Mouse (Mus musculus) liver, embryonic 14.5 days (tissue): ENCODE data around the gene Slc12a3. TPM values are rescaled to one million over a fixed set of nuclear protein-coding genes. Genes with fewer than 3 reads are reported as not detected.

ENCODE experiments used
- ATAC-seq: fragments of 200-750 bp; cut with Nextera tagmentation; 2 replicates; pipeline ENCODE4 v1.8.0; 2017; ENCODE audit warnings: moderate number of reproducible peaks, mild to moderate bottlenecking, moderate library complexity; ENCODE audit not compliant: insufficient read depth
- DNase-seq, 3 experiments: peaks; one replicate each; pipeline ENCODE4 v3.0.0-alpha.2; 2012 to 2013; ENCODE audit warnings: low read depth in 3 of 3, low spot score in 3 of 3
- H3K27ac ChIP-seq: fragments of 300-500 bp; sonication (generic); 2 replicates; pipeline ENCODE4 v1.5.1; 2014; ENCODE audit warnings: moderate library complexity, mild to moderate bottlenecking, control low read depth, inconsistent platforms
- H3K27me3 ChIP-seq: fragments of 300-500 bp; sonication (generic); 2 replicates; pipeline ENCODE4 v1.6.1; 2014; ENCODE audit warnings: mild to moderate bottlenecking, low read length, moderate library complexity; ENCODE audit not compliant: control insufficient read depth, insufficient read depth
- H3K36me3 ChIP-seq: fragments of 300-500 bp; sonication (generic); replicated peaks from 2 replicates; pipeline ENCODE4 v1.6.1; 2014; ENCODE audit warnings: low read depth; ENCODE audit not compliant: control insufficient read depth, insufficient read depth
- H3K4me1 ChIP-seq, 2 experiments: fragments of 200-500 bp in 1 of 2; fragments of 300-500 bp in 1 of 2; sonication (generic) in 1 of 2; replicated peaks; 2 replicates each; pipeline ENCODE4 v1.6.1; 2012 to 2014; ENCODE audit warnings: antibody characterized with exemption in 1 of 2, inconsistent platforms in 1 of 2, low read length in 1 of 2; ENCODE audit not compliant: control insufficient read depth in 2 of 2, insufficient read depth in 2 of 2
- H3K4me2 ChIP-seq: fragments of 300-500 bp; sonication (generic); 2 replicates; pipeline ENCODE4 v1.6.1; 2014; ENCODE audit warnings: low read depth, mild to moderate bottlenecking, control low read depth, moderate library complexity
- H3K4me3 ChIP-seq, 2 experiments: fragments of 200-500 bp in 1 of 2; fragments of 300-500 bp in 1 of 2; sonication (generic) in 1 of 2; 2 replicates each; pipeline ENCODE4 v1.5.1; 2012 to 2014; ENCODE audit warnings: low read depth in 2 of 2, low read length in 2 of 2, mild to moderate bottlenecking in 2 of 2, control low read depth in 1 of 2, inconsistent platforms in 1 of 2, moderate library complexity in 1 of 2; ENCODE audit not compliant: insufficient read depth in 1 of 2
- H3K9ac ChIP-seq: fragments of 300-500 bp; sonication (generic); replicated peaks from 2 replicates; pipeline ENCODE4 v1.6.1; 2014; ENCODE audit warnings: mild to moderate bottlenecking, control low read depth, moderate library complexity
- H3K9me3 ChIP-seq: fragments of 300-500 bp; sonication (generic); 2 replicates; pipeline ENCODE4 v1.6.1; 2016; ENCODE audit warnings: low read length, mixed read lengths; ENCODE audit not compliant: control insufficient read depth
- CTCF ChIP-seq: IDR thresholded peaks from 2 replicates; pipeline ENCODE4 v1.5.1; 2016; ENCODE audit warnings: antibody characterized with exemption, low read depth, control low read depth
- EP300 ChIP-seq: IDR thresholded peaks from 2 replicates; pipeline ENCODE4 v1.6.1; 2016; ENCODE audit warnings: antibody characterized with exemption, low read depth
- WGBS: fragments of 180-500 bp; shearing (Covaris S2); extraction: QIAGEN DNeasy Blood & Tissue Kit; methylation state at CpG from one replicate; pipeline ENCODE4 v1.1.7; 2014; ENCODE audit not compliant: insufficient replicate concordance; 5-methylcytosine and 5-hydroxymethylcytosine counted together
- polyA plus RNA-seq, 2 experiments: library from polyadenylated mRNA; depleted of rRNA in 1 of 2; stranded (reverse) in 1 of 2; unstranded in 1 of 2; fragments of >200 nt; fragmentation: Nextera tagmentation in 1 of 2; extraction: Ambion mirVana in 1 of 2; gene quantifications; 2 replicates each; pipeline versions ENCODE4 v1.2.1 to v1.2.3; 2012 to 2014

The Slc12a3 gene
- polyA plus RNA-seq, 2 experiments, result 0.01 to 0.11 TPM

DNA sequence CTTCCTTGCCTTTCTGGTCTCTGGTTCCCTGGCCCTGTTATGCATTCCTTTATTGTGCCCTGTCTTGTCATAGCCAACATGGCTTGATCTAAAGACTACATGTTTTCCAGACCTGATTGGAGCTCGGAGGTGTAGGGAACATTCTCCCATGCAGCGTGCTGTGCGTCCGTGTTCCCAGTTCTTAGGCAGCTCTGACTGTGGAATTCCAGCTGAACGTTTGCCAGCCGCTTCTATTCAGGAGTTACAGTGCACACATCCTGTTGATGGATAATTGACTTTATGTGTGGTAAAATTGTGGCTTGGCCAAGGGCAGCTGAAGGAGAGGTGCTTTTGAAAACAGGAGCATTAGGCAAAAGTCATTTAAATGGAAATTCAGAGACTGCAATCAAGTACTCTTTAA is 36.9 kb upstream of the Slc12a3 start:
- WGBS, result 81% methylated on average over 6 of the region's 6 CpGs
- Histone ChIP-seq H3K4me3 (no peak overlapping the region), H3K27ac (no peak overlapping the region), H3K4me2 (no peak overlapping the region), H3K36me3 (peaks cover 2% of the 10 kb centered on the region; the same call in 1 of the 2 replicates), H3K9me3 (no peaks in the 10 kb centered on the region), H3K4me1 (peaks cover 0 to 10% of the 10 kb centered on the region in 2 experiments; a peak in 2 of 4 replicates), H3K9ac (no peak overlapping the region), H3K27me3 (no peaks in the 10 kb centered on the region)
- TF ChIP-seq EP300, result no peak
- TF ChIP-seq CTCF, result no peak
- no peak for DNase-seq
- no peak for ATAC-seq

DNA sequence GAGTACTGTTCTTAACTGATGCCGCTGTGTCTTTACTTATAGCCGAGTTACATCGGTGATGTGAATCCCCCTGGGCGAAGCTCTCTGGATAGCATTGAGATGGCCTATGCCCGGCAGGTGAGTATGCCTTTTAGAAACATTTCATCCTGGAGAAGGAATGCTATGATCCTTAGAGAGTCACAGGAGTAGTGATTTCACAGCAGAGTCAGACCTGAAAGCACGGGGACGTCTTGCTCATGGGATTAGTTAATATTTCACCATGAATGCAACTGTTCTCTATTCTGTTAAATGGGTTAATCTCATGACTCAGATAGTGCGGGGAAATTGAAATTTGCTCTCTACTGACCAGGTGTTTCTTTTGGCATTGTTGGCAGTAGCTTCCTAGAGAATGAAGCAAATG is 36.4 kb upstream of the Slc12a3 start:
- DNase-seq, result no peak
- Histone ChIP-seq H3K4me1 (peaks cover 0 to 10% of the 10 kb centered on the region in 2 experiments; a peak in 2 of 4 replicates), H3K36me3 (peaks cover 2% of the 10 kb centered on the region; the same call in 1 of the 2 replicates), H3K9ac (no peak overlapping the region), H3K4me3 (no peak overlapping the region), H3K9me3 (no peaks in the 10 kb centered on the region), H3K4me2 (no peak overlapping the region), H3K27me3 (no peaks in the 10 kb centered on the region), H3K27ac (no peak overlapping the region)
- no peak for ATAC-seq
- WGBS, result 87% methylated on average over 8 of the region's 8 CpGs
- TF ChIP-seq EP300, result no peak
- TF ChIP-seq CTCF, result no peak

DNA sequence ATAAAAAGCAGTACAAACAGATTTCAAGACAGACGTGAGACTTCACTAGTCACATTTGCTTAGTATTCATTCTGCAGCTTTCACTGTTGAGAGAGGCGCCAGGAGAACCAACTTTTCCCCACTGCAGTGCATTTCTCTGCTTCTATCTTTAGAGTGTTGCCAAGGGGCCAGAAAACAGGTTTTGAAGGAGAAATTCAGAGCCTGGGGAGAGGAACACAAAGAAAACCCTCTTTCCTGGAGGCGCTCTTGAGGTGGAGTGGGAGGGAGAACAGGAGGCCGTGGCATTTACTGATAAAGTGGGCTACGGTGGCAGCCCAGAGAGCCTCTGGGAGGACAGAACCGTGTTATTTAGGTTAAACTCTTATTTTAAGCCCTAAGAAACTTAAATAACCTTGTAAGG is 33.3 kb upstream of the Slc12a3 start:
- TF ChIP-seq EP300 (no peak), CTCF (no peak)
- H3K9me3 ChIP-seq, result no peaks in the 10 kb centered on the region
- peaks cover 0 to 7% of the 10 kb centered on the region in 2 experiments; a peak in 2 of 4 replicates for H3K4me1 ChIP-seq
- no peak overlapping the region for H3K27ac ChIP-seq
- H3K9ac ChIP-seq, result no peak overlapping the region
- ATAC-seq (no peak), DNase-seq (no peak)
- H3K27me3 ChIP-seq, result no peaks in the 10 kb centered on the region
- WGBS, result 29% methylated on average over 6 of the region's 6 CpGs
- no peak overlapping the region for H3K4me3 ChIP-seq
- no peak overlapping the region for H3K4me2 ChIP-seq
- peaks cover 3% of the 10 kb centered on the region; the same call in 1 of the 2 replicates for H3K36me3 ChIP-seq

DNA sequence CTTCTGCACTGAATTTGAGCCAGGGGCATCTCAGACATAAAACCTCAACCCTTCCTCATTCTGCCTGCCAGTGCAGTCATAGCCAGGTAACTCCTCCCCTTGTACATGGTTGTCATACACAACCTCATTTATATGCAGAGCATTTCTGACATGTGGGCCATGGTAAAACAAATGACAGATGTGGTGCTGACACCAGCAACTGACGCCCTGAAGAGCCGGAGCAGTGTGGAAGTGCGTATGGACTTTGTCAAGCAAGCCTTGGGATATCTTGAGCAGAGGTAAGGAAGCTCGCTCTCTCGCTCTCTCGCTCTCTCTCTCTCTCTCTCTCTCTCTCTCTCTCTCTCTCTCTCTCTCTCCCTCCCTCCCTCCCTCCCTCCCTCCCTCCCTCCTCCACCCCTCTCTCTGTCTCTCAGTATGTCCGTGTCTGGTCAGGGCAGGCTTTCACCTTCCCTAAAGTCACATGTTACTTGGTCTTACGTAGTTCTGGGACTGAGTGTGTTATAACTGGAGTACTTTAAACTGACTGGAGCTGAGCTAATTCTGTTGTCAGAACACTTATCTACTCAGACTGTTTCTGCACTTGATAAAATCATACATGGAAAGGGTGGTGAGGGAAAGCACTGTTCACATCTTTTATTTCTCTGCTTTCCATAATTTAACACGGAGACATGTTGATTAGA is 32.5 kb upstream of the Slc12a3 start:
- H3K27me3 ChIP-seq, result no peaks in the 10 kb centered on the region
- DNase-seq (no peak), ATAC-seq (no peak)
- no peak overlapping the region for H3K27ac ChIP-seq
- H3K9me3 ChIP-seq, result no peaks in the 10 kb centered on the region
- H3K4me3 ChIP-seq, result no peak overlapping the region
- 85% methylated on average over 9 of the region's 9 CpGs for WGBS
- H3K4me2 ChIP-seq, result no peak overlapping the region
- peaks cover 6% of the 10 kb centered on the region; the same call in 1 of the 2 replicates for H3K36me3 ChIP-seq
- H3K4me1 ChIP-seq, result peaks cover 0 to 7% of the 10 kb centered on the region in 2 experiments; a peak in 2 of 4 replicates
- TF ChIP-seq CTCF, result no peak
- no peak for TF ChIP-seq EP300
- no peak overlapping the region for H3K9ac ChIP-seq

DNA sequence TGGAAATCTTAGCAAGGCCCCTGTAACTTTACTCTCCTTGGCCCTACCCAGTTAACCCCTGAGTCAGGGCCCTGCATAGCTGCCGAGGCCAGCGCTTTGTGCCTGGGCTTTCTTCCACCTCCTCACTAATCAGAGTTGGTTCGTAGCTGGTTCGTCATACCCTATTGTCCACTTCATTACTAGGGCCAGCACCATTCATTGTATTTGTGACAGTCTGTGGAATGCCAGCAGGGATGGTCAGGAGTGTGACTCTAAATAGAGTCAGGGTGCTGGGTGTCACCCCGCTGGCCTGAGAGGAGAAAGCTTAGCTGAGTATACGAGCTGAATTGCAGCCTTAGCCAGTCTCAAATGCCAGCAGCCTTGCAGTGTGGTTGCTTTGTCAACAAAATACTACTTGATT is 31.9 kb upstream of the Slc12a3 start:
- Histone ChIP-seq H3K4me3 (no peak overlapping the region), H3K27ac (no peak overlapping the region), H3K9me3 (no peaks in the 10 kb centered on the region), H3K27me3 (no peaks in the 10 kb centered on the region), H3K4me2 (no peak overlapping the region), H3K9ac (no peak overlapping the region), H3K4me1 (peaks cover 0 to 7% of the 10 kb centered on the region in 2 experiments; a peak in 2 of 4 replicates), H3K36me3 (peaks cover 13% of the 10 kb centered on the region; the same call in 1 of the 2 replicates)
- WGBS, result 82% methylated on average over 6 of the region's 6 CpGs
- TF ChIP-seq EP300 (no peak), CTCF (no peak)
- ATAC-seq (no peak), DNase-seq (no peak)
